Mouse (Mus musculus): ENCODE measurements around the gene Wdr47. TPM values are rescaled to one million over a fixed set of nuclear protein-coding genes. Genes with fewer than 3 reads are reported as not detected.
"Not testable (repeated sequence)": the region's sequence is repeated elsewhere in the genome, so short reads cannot be mapped to it uniquely, and the experiment has no call there.

Wdr47 gene
- polyA plus RNA-seq, 1 experiment from 2014 or later: 1.8 TPM

- Histone ChIP-seq H3K27me3 (no peaks in the 10 kb centered on the region), H3K36me3 (replicated peaks) (no peaks in the 10 kb centered on the region), H3K4me1 (replicated peaks) (no peaks in the 10 kb centered on the region), H3K4me2 (no peak overlapping the region), H3K4me3 (replicated peaks) (no peak overlapping the region), H3K27ac (replicated peaks) (no peak overlapping the region), H3K9ac (no peak overlapping the region), H3K9me3 (replicated peaks) (no peaks in the 10 kb centered on the region)
- ATAC-seq (ENCODE audit: insufficient read depth): no peak
- WGBS (ENCODE audit: insufficient replicate concordance): 55% methylated on average over 4 of the region's 4 CpGs
Observed at GRCm38 (mm10) chr3:108640998-108641397, 49.9 kb downstream of the Wdr47 start.

DNA sequence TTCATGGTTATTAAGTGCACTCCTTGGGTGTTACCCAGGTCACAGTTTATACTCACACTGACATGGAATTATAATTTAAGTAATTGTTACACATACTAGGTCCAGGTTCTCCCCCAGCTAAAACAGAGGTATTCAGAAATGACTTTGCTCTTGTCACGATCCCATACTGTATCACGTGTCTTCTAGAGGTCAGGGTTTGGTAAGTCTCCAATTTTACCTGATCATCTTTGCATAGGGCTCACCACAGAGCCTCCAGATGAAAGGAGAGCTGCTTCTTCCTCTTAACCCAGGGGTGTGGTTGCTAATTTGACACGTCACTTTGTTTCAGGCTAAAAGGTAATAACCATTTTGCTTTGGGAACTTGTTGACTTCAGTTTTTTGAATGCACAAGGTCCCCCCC is 53.8 kb downstream of the Wdr47 start:
- Histone ChIP-seq H3K4me3 (replicated peaks) (no peak overlapping the region), H3K36me3 (replicated peaks) (no peaks in the 10 kb centered on the region), H3K4me1 (replicated peaks) (no peaks in the 10 kb centered on the region), H3K4me2 (no peak overlapping the region), H3K27me3 (no peaks in the 10 kb centered on the region), H3K9ac (no peak overlapping the region), H3K9me3 (replicated peaks) (no peaks in the 10 kb centered on the region), H3K27ac (replicated peaks) (no peak overlapping the region)
- WGBS (ENCODE audit: insufficient replicate concordance): 69% methylated on average over 3 of the region's 3 CpGs
- no peak for ATAC-seq (ENCODE audit: insufficient read depth)

DNA sequence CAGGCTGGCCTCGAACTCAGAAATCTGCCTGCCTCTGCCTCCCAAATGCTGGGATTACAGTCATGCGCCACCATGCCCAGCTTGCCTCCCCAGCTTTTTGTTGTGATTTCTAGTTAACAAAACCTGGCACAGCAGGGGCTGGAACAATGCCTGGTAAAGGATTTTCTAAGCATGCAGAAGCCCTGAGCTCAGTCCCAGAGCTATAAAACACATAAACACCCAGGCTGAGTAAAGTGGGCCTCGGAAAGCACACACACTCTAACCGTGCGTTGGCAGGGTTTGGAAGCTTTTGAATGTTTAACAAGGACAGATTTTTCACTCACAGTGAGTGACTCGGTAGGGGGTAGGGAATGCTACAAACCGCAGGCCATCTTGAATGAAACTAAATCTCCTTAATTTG is 55.0 kb downstream of the Wdr47 start:
- Histone ChIP-seq H3K36me3 (replicated peaks) (no peaks in the 10 kb centered on the region), H3K4me3 (replicated peaks) (no peak overlapping the region), H3K9ac (no peak overlapping the region), H3K4me1 (replicated peaks) (no peaks in the 10 kb centered on the region), H3K9me3 (replicated peaks) (no peaks in the 10 kb centered on the region), H3K27me3 (no peaks in the 10 kb centered on the region), H3K27ac (replicated peaks) (no peak overlapping the region), H3K4me2 (no peak overlapping the region)
- ATAC-seq (ENCODE audit: insufficient read depth): no peak
- 67% methylated on average over 7 of the region's 7 CpGs for WGBS (ENCODE audit: insufficient replicate concordance)

GRCm38 (mm10) chr3:108647681-108648080 is 56.6 kb downstream of the Wdr47 start:
- not testable (repeated sequence) for H3K4me1 ChIP-seq (replicated peaks); H3K4me2 ChIP-seq; H3K36me3 ChIP-seq (replicated peaks); H3K27ac ChIP-seq (replicated peaks); H3K9me3 ChIP-seq (replicated peaks); H3K4me3 ChIP-seq (replicated peaks); ATAC-seq (ENCODE audit: insufficient read depth); H3K27me3 ChIP-seq; H3K9ac ChIP-seq
- WGBS (ENCODE audit: insufficient replicate concordance): 58% methylated on average over 5 of the region's 5 CpGs

DNA sequence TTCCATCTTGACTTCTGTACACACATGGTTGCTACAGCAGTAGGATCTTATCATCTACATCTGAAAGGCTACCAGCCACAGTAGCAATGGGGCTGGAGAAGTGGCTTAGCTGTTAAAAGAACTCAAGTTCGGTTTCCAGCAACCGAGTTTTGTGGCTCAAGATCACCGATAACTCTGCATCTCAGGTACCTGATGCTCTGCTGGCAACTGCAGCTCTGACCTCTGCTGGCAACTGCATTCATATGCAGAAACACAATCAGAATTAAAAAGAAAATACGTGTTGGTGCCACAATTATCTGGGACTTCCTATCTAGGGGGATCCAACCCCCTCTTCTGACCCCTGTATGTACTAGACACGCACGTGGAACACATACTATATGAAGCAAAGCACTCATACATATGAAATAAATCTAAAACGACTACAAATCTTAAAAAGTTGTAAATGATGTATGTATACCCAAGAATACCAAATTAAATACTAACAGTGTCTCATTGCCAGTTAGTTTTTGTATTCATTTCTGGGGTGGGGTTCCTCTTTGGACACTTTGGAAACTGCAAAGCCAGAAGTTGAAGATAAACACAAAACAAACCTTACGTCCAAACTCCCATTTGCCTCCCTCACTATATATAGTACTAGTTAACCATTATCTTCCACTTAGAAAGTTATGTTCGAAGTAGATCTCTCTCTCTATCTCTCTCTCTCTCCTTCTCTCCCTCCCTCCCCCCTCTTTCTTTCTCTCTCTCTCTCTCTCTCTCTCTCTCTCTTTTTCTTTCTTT is 62.0 kb downstream of the Wdr47 start:
- Histone ChIP-seq H3K9ac (peak overlapping the region; percentile 31; the same call in 1 of the 2 replicates), H3K4me3 (replicated peaks) (peak overlapping the region; percentile 84), H3K4me1 (replicated peaks) (peaks cover 24% of the 10 kb centered on the region), H3K27ac (replicated peaks) (peak overlapping the region; percentile 45; the same call in 1 of the 2 replicates), H3K27me3 (no peaks in the 10 kb centered on the region), H3K36me3 (replicated peaks) (no peaks in the 10 kb centered on the region), H3K4me2 (peak overlapping the region; percentile 74), H3K9me3 (replicated peaks) (no peaks in the 10 kb centered on the region)
- WGBS (ENCODE audit: insufficient replicate concordance): 14% methylated on average over 9 of the region's 9 CpGs
- 0 out of 2 replicates have a peak, but pooled peaks have one; percentile 22 for ATAC-seq (ENCODE audit: insufficient read depth)

GRCm38 (mm10) chr3:108653710-108654379 is 62.8 kb downstream of the Wdr47 start, which contains the start of gene Clcc1:
TSS of gene Clcc1 (plus strand) at chr3:108653913.
- peaks cover 24% of the 10 kb centered on the region for H3K4me1 ChIP-seq (replicated peaks)
- H3K36me3 ChIP-seq (replicated peaks): no peaks in the 10 kb centered on the region; the same call in 1 of the 2 replicates
- WGBS (ENCODE audit: insufficient replicate concordance): under 1% methylated on average over 57 of the region's 57 CpGs
- no peaks in the 10 kb centered on the region for H3K27me3 ChIP-seq
- peak within 1 kb of the TSS; percentile 96 for H3K9ac ChIP-seq
- peak within 1 kb of the TSS; percentile 83 for H3K27ac ChIP-seq (replicated peaks)
- H3K9me3 ChIP-seq (replicated peaks): no peaks in the 10 kb centered on the region
- ATAC-seq (ENCODE audit: insufficient read depth): peak; percentile 97
- H3K4me3 ChIP-seq (replicated peaks): peak within 1 kb of the TSS; percentile 84
- peak within 1 kb of the TSS; percentile 74 for H3K4me2 ChIP-seq

DNA sequence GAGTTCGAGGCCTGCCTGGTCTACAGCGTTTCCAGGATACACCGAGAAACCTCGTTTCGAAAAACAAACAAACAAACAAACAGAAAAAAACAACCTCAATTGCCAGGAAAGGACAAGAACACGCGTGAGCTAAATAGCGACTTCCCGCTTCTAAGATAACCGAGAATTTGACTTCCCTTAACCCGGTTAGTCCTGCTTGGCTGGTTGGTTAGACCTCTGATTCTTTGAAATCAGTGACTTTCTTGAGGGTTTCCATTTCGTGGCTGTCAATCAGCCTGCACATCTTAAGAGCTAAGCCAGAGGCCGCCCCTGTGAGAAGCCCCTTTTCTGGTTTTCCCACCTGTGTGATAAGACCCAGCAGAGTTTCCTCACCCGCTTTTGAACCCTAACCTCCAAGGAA is 63.5 kb downstream of the Wdr47 start:
- peak overlapping the region; percentile 96 for H3K9ac ChIP-seq
- no peak for ATAC-seq (ENCODE audit: insufficient read depth)
- peaks cover 24% of the 10 kb centered on the region for H3K4me1 ChIP-seq (replicated peaks)
- H3K9me3 ChIP-seq (replicated peaks): no peaks in the 10 kb centered on the region
- H3K4me3 ChIP-seq (replicated peaks): peak overlapping the region; percentile 84
- peaks cover 2% of the 10 kb centered on the region; the same call in 1 of the 2 replicates for H3K36me3 ChIP-seq (replicated peaks)
- peak overlapping the region; percentile 83; the same call in 1 of the 2 replicates for H3K27ac ChIP-seq (replicated peaks)
- peak overlapping the region; percentile 74 for H3K4me2 ChIP-seq
- WGBS (ENCODE audit: insufficient replicate concordance): 5% methylated on average over 14 of the region's 14 CpGs
- no peaks in the 10 kb centered on the region for H3K27me3 ChIP-seq

DNA sequence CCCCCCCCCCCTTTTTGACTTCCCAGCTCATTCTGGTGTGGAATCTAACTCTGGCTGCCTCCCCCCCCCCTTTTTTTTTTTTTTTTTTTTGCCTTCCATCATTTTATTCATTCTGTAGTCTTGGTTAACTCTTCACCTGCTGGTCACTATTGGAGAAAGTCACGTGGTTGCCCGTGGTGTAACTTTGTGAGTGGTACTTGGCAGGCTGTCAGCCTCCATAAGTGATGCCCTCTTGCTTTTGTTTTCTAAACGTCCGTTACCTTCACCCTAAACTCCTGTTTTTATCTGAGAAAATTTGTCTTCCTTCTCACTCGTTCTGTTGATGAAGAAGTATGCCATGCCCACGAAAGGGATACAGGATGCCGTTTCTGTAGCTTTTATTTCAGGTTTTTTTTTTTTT is 64.4 kb downstream of the Wdr47 start:
- 80% methylated on average over 7 of the region's 7 CpGs for WGBS (ENCODE audit: insufficient replicate concordance)
- Histone ChIP-seq H3K36me3 (replicated peaks) (peaks cover 8% of the 10 kb centered on the region), H3K27me3 (no peaks in the 10 kb centered on the region), H3K4me2 (peak overlapping the region; percentile 74), H3K27ac (replicated peaks) (no peak overlapping the region), H3K9me3 (replicated peaks) (no peaks in the 10 kb centered on the region), H3K9ac (no peak overlapping the region), H3K4me3 (replicated peaks) (peak overlapping the region; percentile 84; the same call in 1 of the 2 replicates), H3K4me1 (replicated peaks) (peaks cover 24% of the 10 kb centered on the region)
- no peak for ATAC-seq (ENCODE audit: insufficient read depth)

- Histone ChIP-seq H3K9me3 (replicated peaks) (no peaks in the 10 kb centered on the region), H3K4me1 (replicated peaks) (peaks cover 14% of the 10 kb centered on the region), H3K27ac (replicated peaks) (no peak overlapping the region), H3K36me3 (replicated peaks) (peaks cover 35% of the 10 kb centered on the region), H3K4me2 (no peak overlapping the region), H3K4me3 (replicated peaks) (no peak overlapping the region), H3K27me3 (no peaks in the 10 kb centered on the region), H3K9ac (no peak overlapping the region)
- WGBS (ENCODE audit: insufficient replicate concordance): 80% methylated on average over 9 of the region's 9 CpGs
- no peak for ATAC-seq (ENCODE audit: insufficient read depth)
Observed at GRCm38 (mm10) chr3:108658612-108659011, 67.5 kb downstream of the Wdr47 start.

- Histone ChIP-seq H3K27me3 (no peaks in the 10 kb centered on the region), H3K4me2 (no peak overlapping the region), H3K9me3 (replicated peaks) (no peaks in the 10 kb centered on the region), H3K27ac (replicated peaks) (no peak overlapping the region), H3K9ac (no peak overlapping the region), H3K4me1 (replicated peaks) (no peaks in the 10 kb centered on the region), H3K4me3 (replicated peaks) (no peak overlapping the region), H3K36me3 (replicated peaks) (peaks cover 59% of the 10 kb centered on the region)
- WGBS (ENCODE audit: insufficient replicate concordance): 81% methylated on average over 1 of the region's 1 CpGs
- no peak for ATAC-seq (ENCODE audit: insufficient read depth)
Observed at GRCm38 (mm10) chr3:108660941-108661340, 69.9 kb downstream of the Wdr47 start.

DNA sequence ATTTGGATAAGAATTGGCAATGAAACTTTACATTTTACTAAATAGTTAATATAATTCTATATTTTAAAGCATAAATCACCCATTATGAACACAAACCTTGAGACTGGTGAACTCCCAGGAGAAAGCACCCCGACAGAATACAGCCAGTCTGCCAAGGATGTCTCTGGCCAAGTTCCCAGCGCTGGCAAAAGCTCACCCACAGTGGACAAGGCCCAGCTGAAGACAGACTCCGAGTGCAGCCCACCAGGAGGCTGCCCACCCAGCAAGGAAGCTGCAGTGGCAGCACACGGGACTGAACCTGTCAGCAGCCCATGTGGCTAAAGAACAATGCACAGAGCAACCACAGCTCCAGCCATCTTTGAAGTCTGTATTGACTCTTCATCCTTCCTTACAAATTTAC is 85.5 kb downstream of the Wdr47 start:
- Histone ChIP-seq H3K4me3 (replicated peaks) (no peak overlapping the region), H3K9ac (no peak overlapping the region), H3K4me1 (replicated peaks) (no peaks in the 10 kb centered on the region), H3K36me3 (replicated peaks) (peaks cover 92% of the 10 kb centered on the region), H3K27me3 (no peaks in the 10 kb centered on the region), H3K9me3 (replicated peaks) (no peaks in the 10 kb centered on the region), H3K4me2 (no peak overlapping the region), H3K27ac (replicated peaks) (no peak overlapping the region)
- WGBS (ENCODE audit: insufficient replicate concordance): 80% methylated on average over 4 of the region's 4 CpGs
- ATAC-seq (ENCODE audit: insufficient read depth): no peak
